Mouse (Mus musculus): ENCODE results near the gene Wbp1.

The Wbp1 gene

DNA sequence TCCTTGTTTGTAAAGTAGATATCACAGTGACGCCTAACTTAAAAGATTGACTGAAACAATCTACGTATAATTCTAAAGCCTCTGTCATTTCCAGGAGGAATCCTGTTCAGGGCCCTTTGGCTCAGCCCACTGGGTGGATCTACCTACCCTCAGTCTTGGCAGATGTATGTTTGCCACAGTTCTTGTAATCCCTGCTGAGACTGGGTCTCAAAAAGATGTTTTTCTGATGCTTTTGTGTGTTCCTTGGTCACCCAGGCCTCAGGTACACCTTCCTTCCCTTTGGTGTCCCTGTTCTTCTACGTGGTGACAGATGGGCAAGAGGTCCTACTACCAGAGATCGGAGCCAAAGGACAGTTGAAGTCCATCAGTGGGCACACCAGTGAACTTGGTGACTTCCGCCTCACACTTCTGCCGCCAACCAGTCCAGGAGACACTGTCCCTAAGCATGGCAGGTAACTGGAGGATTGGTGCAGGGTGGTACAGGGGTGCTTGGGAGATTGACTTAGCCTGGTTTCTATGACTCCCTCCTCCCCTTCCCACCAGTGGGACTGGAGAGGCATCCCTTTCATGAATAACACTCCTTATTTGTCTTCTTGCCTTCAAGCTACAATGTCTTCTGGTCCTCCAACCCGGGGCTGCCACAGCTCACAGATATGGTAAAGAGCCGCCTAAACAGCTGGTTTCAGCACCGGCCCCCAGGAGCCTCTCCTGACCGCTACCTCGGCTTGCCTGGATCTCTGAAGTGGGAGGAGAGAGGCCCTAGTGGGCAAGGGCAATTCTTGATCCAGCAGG, 4.8 kb downstream of the Wbp1 start:
- no peak for DNase-seq (ENCODE audit: low spot score)

DNA sequence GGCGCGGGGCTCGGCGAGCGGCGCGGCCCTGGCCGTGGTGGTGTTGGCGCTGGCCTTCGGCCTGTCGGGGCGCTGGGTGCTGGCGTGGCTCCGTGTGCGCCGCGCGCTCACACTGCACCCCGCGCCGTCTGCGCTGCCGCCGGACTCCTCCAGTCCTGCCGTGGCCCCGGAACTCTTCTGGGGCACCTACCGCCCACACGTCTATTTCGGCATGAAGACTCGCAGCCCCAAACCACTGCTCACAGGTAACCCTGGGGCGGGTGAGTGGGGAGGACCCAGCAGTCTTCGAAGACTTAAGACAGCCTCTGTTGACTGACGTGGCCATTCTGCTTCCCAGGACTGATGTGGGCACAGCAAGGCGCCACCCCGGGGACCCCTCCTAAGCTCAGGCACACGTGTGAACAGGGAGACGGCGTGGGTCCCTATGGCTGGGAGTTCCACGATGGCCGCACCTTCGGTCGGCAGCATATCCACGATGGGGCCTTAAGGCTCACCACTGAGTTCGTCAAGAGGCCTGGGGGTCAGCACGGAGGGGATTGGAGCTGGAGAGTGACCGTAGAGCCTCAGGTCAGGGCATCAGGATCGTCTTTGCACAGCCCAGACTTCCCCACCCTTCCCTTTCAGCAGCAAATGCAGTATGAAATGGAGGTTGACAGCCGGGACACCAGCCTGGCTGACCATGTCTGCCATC, 5.5 kb downstream of the Wbp1 start:
- DNase-seq (ENCODE audit: low spot score): no peak

DNA sequence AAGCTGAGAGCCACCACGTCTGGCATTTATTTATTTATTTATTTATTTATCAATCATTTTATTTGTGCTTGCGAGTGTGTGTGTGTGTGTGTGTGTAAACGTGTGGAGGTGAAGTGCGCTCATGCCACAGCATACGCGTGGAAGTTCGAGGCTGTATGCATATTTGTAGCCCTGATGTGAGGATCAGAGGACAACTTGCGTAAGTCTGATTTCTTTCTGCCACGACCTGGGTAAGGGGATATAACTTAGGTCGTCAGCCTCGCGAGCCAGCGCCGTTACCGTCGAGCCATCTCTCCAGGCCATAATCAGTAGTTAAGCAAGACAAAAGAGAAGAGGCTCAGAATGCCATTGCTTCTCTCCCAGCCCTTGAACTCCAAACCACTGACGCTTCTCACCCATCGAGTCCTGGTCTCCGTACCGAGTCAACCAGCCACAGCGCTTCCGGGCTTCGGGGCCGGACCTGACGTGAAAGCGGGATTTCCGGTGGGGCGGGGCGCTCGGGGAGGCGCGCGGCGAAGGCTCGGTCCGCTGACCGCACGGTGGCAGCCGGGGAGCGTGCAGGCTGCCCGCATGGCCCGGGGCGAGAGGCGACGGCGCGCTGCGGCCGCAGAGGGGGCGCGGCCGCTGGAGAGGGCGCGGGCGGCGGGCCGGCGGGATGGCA, 6.2 kb downstream of the Wbp1 start, which contains the start of gene Mogs:
Mogs (plus strand) TSS at position 486 of the 661 bp plus-strand sequence.
- peak; percentile 95 for DNase-seq (ENCODE audit: low spot score)

DNA sequence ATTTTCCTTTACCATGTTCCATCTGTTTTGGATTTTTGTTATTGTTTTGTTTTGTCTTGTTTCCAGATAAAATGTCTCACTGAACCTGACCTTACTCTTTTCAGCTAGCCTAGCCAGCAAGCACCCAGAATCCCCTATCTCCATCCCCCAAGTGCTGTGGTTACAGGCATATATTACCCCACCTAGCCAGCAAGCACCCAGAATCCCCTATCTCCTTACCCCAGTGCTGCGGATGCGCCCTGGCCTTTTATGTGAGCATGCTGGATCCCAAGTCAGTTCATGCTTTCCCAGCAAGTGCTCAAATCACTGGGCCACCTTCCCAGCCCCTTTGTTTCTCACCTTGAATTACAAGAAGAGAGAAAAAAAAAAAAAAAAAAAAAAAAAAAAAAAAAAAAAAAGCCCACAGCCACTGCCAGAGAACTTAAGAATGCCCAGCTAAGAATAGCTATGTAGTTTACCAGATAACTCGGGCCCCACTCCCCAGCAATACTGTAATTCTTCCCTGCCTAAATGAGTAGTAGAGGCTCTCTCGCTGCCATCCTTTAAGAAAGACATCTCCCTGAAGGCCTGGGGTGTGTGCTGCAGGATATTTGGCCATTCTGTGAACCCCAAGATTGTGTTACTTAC, 9.7 kb downstream of the Wbp1 start:
- no peak for DNase-seq (ENCODE audit: low spot score)

DNA sequence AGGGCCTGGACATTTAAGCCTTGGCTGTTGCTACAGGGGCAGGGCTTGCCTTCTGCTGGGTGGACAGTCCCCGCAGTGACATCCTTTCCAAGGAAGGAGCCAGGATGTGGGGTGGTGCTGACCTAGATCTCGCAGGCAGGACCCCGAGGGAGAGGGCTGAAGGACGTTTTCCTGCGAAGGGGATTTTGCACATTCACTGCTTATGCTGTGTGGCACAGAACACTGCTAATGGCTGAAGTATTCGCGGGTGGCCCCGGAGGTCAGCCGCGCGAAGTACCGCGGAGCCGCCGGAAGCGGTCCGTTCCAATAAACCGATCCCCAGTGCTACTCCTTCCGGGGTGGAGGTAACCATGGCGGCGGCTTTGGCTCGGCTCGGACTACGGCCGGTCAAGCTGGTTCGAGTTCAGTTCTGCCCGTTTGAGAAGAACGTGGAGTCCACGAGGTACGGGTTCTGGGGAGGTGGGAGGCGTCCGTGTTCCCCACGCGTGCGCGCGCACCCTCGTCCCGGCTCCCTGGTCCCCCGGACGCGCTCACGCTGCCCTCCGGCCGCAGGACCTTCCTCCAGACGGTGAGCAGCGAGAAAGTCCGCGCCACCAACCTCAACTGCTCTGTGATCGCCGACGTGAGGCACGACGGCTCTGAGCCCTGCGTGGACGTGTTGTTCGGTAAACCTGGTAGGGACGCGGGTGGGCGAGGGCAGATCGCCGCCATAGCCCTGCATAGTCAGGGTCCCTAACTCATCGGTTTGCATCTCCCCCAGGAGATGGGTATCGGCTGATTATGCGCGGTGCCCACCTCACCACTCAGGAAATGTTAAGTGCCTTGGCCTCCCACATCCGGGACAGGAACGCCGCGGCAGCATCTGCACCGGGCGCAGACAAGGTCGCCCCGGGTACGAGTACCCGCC, 12.3 kb downstream of the Wbp1 start, which contains the start of gene Mrpl53:
Mrpl53 (plus strand) TSS at position 279 of the 907 bp plus-strand sequence.
- peak; percentile 81 for DNase-seq (ENCODE audit: low spot score)

DNA sequence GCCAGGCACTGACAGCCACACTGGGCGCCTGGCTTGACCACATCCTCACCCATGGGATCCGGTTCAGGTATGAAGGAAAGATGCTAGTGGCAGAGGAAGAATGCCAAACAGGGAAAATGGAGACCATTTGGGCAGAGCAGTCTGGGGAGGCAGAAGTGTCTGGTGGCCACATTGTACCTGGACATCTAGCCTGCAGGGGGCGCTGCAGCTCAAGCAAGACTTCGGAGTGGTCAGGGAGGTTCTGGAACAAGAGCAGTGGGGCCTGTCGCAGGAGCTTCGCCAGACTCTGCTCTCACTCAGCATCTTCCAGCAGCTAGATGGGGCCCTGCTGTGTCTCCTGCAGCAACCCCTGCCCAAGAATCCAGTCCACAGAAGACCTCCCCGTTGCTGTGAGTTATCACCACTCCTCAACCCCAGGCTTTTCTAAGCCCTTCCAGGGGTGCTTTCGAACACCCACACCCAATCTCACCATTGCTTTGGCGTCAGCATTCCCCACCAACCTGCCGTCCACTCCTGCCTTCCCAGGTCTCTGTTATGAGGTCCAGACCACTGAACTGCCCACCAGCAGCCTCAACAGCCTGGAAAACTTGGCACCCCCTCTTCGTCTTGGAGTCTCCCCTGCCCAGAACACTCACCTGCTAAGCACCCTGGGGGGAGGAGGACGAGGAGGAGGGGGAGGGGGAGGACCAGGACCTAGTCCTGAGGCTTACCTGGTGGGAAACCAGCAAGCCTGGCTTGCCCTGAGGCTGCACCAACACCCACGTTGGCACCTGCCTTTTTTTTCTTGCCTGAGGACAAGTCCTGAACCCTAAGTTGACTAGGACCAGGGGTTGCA, 13.6 kb downstream of the Wbp1 start:
- DNase-seq (ENCODE audit: low spot score): peak; percentile 77

DNA sequence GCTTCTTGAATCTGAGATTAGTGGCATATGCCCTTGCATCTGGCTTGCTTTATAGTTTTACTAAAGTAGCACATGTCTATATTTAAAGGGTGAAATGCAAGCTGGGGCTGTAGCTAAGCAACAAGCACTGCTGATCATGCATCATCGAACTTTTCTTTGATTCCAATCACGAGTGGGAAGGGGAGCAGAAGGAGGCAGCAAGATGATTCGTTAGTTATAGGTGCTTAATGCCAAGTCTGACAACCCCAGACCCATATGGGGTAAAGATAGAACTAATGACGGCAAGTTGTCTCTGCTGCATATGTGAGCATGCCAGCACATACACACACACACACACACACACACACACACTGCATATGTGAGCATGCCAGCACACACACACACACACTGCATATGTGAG, 17.2 kb downstream of the Wbp1 start:
- no peak for DNase-seq (ENCODE audit: low spot score)

DNA sequence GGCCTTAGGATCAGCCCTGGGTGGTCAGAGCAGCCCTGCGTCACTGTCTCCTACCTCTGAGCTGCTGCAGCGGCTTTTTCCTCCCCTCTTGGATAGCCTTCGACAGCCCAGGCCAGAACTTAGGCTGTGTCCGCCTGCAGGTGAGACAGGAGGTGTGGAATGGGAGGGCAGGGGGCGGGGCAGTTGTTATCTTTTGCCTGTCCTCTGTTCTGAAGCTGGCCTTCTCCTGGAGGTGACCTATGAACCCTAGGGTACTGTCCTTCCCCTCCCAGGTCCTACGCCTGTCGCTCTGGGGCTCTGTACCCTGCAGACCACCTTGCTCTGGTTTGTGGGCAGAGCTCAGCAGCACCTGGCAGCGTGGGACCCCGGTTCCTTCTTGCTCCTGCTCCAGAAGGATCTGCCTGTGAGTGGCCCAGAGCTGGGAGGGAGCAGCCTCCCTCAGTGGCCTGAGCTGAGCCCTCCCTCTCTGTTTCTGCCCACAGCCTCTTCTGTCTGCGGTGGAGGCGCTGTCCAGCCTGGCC, 18.2 kb downstream of the Wbp1 start:
- no peak for DNase-seq (ENCODE audit: low spot score)

DNA sequence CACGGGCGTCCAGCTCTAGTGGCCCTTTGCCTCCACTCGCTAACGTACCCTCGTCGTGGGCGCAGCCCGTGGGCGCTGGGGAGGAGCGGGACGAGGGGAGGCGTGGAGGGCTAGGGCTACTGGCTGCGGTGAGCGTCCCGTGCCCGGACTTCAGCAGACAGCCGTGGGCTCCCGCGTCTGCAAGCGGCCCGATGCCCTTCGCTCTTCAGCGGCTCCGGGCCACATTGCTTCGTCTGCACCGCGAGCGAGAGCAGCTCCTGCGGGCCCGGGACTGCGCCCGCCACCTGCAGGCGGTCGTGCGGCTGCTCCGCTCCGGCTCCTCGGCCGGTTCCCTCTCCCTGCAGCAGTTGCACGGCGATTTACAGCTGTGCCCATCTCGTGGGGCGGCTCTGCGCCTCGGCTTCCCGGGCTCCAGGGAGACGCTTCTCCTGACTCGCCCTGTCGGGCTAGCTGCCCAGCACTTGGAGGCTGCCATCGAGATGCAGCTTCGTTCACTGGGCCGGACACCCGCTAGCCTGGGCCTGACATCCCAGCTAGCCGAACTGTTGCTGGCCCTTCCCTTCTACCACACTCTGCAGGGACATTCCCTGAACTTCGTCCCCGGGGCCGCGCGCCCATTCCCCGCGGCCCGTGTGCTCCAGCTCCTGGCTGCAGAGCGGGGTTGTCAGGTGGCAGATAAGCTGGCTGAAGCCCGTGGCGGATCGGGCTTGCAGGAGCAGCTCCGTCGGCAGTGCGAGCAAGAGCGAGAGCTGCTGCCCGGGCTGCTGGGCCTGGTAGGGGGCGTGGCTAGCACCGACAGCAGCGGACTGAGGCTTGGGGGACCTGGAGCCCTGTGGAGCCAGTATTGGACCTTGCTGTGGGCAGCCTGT, 19.4 kb downstream of the Wbp1 start:
- peak; percentile 73 for DNase-seq (ENCODE audit: low spot score)

DNA sequence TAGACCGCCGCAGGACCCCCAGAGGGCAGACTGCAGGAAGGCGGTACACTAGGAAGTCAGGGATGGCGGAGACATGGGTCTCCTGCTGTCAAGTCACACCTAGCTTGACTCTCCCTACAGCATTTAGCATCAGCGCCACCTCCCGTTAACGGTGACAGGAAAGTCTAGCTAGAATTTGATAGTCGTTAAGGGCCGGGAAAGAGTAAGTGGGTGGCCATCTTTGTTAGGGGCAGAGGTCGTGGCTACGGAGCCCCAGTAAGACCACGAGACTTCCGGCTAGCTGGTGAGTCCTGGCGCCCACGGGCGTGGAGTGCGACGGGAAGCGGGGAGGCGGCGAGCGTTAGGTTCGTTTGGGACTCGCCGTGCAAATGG, 20.1 kb downstream of the Wbp1 start, which contains the start of the genes Ccdc142 and Gm42688:
Ccdc142 (plus strand) TSS at position 286 of the 372 bp plus-strand sequence.
Gm42688 (plus strand) TSS at position 302 of the 372 bp plus-strand sequence.
- DNase-seq (ENCODE audit: low spot score): peak; percentile 87

DNA sequence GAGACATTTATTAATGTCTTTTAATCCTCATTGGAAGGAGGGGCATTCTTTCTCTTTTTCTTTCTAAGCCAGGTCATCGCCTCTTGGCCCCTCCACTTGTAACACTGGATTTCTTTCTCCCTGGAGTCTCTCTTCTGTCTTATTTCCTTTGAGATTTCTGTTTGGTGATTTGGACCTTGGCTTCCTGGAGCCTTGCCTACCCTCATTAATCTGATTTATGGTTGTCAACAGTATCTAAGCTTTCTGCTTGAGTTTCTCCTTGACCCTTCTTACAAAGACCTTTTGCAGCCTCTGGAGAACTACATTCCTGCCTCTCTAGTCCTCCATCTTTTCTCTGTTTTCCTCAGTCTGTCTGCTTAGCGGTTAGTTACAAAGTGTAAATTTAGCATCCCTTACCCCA, 22.9 kb downstream of the Wbp1 start:
- no peak for DNase-seq (ENCODE audit: low spot score)

DNA sequence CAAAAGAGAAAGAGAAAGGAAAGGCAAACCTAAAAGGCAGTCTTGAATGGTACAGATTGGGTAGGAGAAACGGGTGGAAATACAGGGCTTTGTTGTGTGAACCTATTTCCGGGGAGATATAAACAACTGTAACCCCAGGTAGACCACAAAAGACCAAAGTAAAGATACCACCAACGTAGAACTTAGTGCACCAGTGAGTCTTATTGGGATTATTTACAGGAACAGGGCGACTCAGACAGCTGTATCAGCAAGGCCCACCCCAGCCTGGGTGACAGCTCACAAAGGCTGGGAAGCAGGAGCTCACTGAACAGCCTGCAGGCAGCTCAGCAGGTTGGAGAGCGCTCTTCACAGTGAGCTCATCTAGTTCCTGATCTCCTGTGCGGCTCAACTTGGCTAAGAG, 25.4 kb downstream of the Wbp1 start:
- no peak for DNase-seq (ENCODE audit: low spot score)

DNA sequence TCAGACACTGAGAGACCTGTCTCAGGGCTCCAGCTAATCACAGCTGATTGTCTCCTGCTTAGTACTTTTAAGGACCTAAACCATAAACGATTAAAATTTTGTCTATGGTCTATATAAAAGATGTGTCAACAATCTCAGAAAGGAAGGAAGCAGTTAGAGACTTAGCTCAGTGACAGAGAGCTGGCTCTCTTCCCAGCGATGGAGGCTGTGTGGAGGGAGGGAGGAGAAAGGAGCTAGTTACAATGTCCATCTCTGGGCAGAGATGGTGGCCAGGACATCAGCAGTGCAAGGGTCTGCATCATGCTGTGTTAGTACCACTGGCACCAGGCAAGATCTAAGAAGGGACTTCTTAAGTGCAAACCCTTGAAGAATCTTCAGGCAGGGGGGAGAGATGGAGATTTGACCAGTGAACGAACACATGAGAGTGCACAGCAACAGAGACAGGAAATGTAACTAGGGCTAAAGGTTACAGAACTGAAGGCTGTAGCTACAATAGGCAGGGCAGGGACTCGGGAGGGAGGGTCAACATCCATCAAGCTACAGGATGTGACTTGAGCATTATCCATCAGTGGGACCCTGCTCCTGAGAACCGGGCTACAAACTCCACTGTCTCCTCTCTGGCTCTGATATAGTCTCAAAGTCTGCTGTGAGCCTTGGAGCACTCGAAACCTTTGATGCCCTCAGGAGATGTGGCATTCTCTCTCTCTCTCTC, 28.8 kb downstream of the Wbp1 start:
- no peak for DNase-seq (ENCODE audit: low spot score)

DNA sequence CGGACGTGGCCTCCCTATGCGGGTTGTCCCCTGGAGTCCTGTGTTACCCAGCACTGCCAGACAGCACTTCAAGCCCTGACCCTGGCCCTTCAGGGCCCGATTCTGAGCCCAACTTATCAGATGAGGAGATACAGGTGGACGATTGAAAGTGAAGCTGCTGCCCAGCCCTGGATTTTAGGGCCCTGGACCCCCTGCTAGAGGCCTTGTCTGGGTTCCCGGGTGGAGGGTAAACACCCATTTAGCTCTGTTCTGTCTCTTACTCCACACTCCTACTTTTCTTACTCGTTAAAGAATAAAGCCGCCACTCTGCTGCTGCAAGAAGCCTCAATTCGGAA, 33.5 kb downstream of the Wbp1 start:
- DNase-seq (ENCODE audit: low spot score): no peak

DNA sequence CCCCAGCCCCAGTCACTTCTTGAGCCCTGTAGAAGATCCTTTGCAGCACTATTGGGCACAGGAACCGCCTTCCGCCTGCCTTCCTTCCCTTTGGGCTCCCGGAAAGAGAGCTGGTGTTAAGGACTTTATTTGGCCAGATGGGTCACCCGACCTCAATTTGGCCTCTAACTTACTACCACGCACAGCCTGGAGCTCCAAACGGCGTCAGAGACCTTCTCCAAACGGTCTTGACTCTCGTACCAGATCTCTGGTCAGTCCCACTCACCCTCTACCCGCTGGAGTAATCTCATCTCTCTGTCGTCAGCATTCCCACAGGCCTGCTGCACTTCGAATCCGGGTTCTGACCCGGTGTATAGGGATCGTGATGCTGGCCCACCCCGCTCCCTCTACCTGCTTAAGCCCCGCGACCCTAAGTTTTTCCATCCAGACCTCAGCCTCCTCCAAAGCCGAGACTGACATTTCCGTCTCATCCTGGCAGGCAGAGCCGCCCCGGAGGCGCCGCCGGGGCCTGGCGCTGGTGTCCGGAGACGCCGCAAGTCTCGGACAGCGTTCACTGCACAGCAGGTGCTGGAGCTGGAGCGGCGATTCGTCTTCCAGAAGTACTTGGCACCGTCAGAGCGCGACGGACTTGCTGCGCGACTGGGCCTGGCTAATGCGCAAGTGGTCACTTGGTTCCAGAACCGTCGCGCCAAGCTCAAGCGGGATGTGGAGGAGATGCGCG, 34.0 kb downstream of the Wbp1 start:
- DNase-seq (ENCODE audit: low spot score): peak; percentile 46

DNA sequence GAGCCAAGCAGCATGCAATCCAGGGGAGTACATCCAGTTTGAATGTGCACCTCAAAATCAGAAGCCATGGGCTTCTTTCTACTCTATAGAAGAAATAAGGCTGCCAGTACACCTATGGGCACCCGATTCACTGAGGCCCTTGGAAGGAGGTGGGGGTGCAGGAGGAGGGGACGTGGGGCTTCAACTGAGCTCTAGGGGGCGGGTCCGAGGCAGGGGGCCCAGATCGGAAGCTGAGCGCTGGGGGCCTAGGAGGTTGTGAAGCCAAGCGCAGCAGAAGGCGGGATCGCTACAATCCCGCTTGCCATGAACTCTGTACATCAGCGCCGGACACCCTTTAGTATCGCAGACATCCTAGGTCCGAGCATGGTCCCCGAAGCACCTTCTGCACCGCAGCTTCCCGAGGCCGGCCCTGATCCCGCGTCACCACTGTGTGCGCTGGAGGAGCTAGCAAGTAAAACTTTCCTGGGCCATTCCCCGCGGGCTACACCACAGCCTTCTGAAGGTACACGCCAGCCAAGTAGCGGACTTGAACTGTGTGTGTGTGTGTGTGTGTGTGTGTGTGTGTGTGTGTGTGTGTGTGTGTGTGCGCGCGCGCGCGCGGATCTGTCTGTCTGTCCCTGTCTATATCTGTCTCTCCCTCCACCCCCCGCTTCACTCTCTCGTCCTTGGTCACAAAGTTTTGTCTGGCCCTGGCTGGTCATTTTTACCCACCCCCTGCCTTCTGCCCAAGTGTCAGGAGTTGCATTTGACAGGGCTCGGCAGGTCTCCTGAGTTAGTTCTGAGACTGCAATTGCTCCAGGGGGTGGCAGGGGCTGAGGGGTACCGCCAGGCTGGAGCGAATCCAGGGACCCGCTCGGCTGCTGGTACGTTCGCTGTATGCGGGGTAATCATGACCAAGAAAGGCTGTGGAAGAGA, 35.0 kb downstream of the Wbp1 start, which contains the start of gene Lbx2:
Lbx2 (plus strand) TSS at position 247 of the 915 bp plus-strand sequence.
- DNase-seq (ENCODE audit: low spot score): peak; percentile 47

DNA sequence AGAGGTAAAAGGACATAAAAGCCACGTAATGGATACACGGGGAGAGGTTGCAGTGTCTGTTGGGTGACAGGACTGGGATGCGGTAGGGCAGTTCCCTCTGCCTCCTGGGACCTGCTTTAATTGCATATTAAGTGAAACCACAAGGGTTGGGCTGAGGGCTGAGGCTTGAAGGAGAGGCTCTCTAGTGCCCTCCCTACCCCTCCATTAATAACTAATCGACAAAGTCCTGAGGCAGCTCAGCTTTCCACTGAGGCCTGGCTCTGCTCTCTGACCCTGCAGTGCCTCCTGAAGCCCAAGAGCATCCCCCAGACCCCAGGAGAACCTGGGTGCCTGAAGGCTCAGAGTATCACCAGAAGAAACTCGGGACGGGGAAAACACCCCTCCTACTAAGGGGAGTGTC, 36.9 kb downstream of the Wbp1 start:
- DNase-seq (ENCODE audit: low spot score): no peak
